Mouse (Mus musculus): Measurements from ENCODE around the gene Slc9a9. TPM values are rescaled to one million over a fixed set of nuclear protein-coding genes. Genes with fewer than 3 reads are reported as not detected.

The Slc9a9 gene
- polyA plus RNA-seq, 1 experiment from 2014 or later = 246 TPM

GRCm38 (mm10) chr9:94851550-94851949, 181.8 kb downstream of the Slc9a9 start:
- WGBS (ENCODE audit: missing documents) = 76% methylated on average over 3 of the region's 3 CpGs

GRCm38 (mm10) chr9:94856093-94856492, 186.4 kb downstream of the Slc9a9 start:
- 81% methylated on average over 3 of the region's 3 CpGs for WGBS (ENCODE audit: missing documents)
- H3K27ac ChIP-seq = no peak overlapping the region
- no peak overlapping the region for H3K4me3 ChIP-seq (ENCODE audit: inconsistent target)
- peaks cover 19% of the 10 kb centered on the region for H3K36me3 ChIP-seq (ENCODE audit: inconsistent target)
- H3K79me2 ChIP-seq (ENCODE audit: inconsistent target) = no peaks in the 10 kb centered on the region

More at GRCm38 (mm10) chr9:94851550-94851949, 181.8 kb downstream of the Slc9a9 start:
- Histone ChIP-seq H3K79me2 (ENCODE audit: inconsistent target) (no peaks in the 10 kb centered on the region), H3K4me3 (ENCODE audit: inconsistent target) (no peak overlapping the region), H3K27ac (no peak overlapping the region), H3K36me3 (ENCODE audit: inconsistent target) (peaks cover 9% of the 10 kb centered on the region; the same call in 1 of the 2 replicates)

- 89% methylated on average over 1 of the region's 1 CpGs for WGBS (ENCODE audit: missing documents)
- Histone ChIP-seq H3K27ac (no peak overlapping the region), H3K4me3 (ENCODE audit: inconsistent target) (no peak overlapping the region), H3K36me3 (ENCODE audit: inconsistent target) (no peaks in the 10 kb centered on the region), H3K79me2 (ENCODE audit: inconsistent target) (no peaks in the 10 kb centered on the region)
These were observed 198.8 kb downstream of the Slc9a9 start for GRCm38 (mm10) chr9:94868557-94868956.

- 85% methylated on average over 4 of the region's 4 CpGs for WGBS (ENCODE audit: missing documents)
These were observed 199.5 kb downstream of the Slc9a9 start for GRCm38 (mm10) chr9:94869023-94869799.

GRCm38 (mm10) chr9:94882517-94882916, 212.8 kb downstream of the Slc9a9 start:
- no peak overlapping the region for H3K27ac ChIP-seq
- H3K4me3 ChIP-seq (ENCODE audit: inconsistent target) = no peak overlapping the region
- WGBS (ENCODE audit: missing documents) = 89% methylated on average over 3 of the region's 3 CpGs
- H3K36me3 ChIP-seq (ENCODE audit: inconsistent target) = 0 out of 2 replicates have a peak, but pooled peaks cover under 1% of the 10 kb centered on the region
- H3K79me2 ChIP-seq (ENCODE audit: inconsistent target) = no peaks in the 10 kb centered on the region

More at GRCm38 (mm10) chr9:94869023-94869799, 199.5 kb downstream of the Slc9a9 start:
- Histone ChIP-seq H3K27ac (no peak overlapping the region), H3K79me2 (ENCODE audit: inconsistent target) (no peaks in the 10 kb centered on the region), H3K4me3 (ENCODE audit: inconsistent target) (no peak overlapping the region), H3K36me3 (ENCODE audit: inconsistent target) (no peaks in the 10 kb centered on the region)

GRCm38 (mm10) chr9:94883435-94883834, 213.7 kb downstream of the Slc9a9 start:
- WGBS (ENCODE audit: missing documents) = 87% methylated on average over 5 of the region's 5 CpGs
- H3K79me2 ChIP-seq (ENCODE audit: inconsistent target) = no peaks in the 10 kb centered on the region
- H3K4me3 ChIP-seq (ENCODE audit: inconsistent target) = no peak overlapping the region
- no peak overlapping the region for H3K27ac ChIP-seq
- H3K36me3 ChIP-seq (ENCODE audit: inconsistent target) = 0 out of 2 replicates have a peak, but pooled peaks cover 4% of the 10 kb centered on the region

GRCm38 (mm10) chr9:94885151-94885550, 215.4 kb downstream of the Slc9a9 start:
- Histone ChIP-seq H3K79me2 (ENCODE audit: inconsistent target) (no peaks in the 10 kb centered on the region), H3K27ac (no peak overlapping the region), H3K36me3 (ENCODE audit: inconsistent target) (peaks cover 4% of the 10 kb centered on the region; the same call in 1 of the 2 replicates), H3K4me3 (ENCODE audit: inconsistent target) (no peak overlapping the region)
- WGBS (ENCODE audit: missing documents) = 92% methylated on average over 1 of the region's 1 CpGs

GRCm38 (mm10) chr9:94889647-94890046, 219.9 kb downstream of the Slc9a9 start:
- Histone ChIP-seq H3K36me3 (ENCODE audit: inconsistent target) (peaks cover 9% of the 10 kb centered on the region; the same call in 1 of the 2 replicates), H3K79me2 (ENCODE audit: inconsistent target) (no peaks in the 10 kb centered on the region), H3K4me3 (ENCODE audit: inconsistent target) (no peak overlapping the region), H3K27ac (no peak overlapping the region)

- whole genome bisulfite sequencing (ENCODE audit: missing documents) = 24% methylated on average over 5 of the region's 5 CpGs
- no peaks in the 10 kb centered on the region for H3K36me3 ChIP-seq (ENCODE audit: inconsistent target)
- H3K27ac ChIP-seq = no peak overlapping the region
- H3K4me3 ChIP-seq (ENCODE audit: inconsistent target) = no peak overlapping the region
- no peaks in the 10 kb centered on the region for H3K79me2 ChIP-seq (ENCODE audit: inconsistent target)
These were observed 226.2 kb downstream of the Slc9a9 start for GRCm38 (mm10) chr9:94895882-94896281.

GRCm38 (mm10) chr9:94904180-94904579, 234.5 kb downstream of the Slc9a9 start:
- no peaks in the 10 kb centered on the region for H3K79me2 ChIP-seq (ENCODE audit: inconsistent target)
- H3K27ac ChIP-seq = no peak overlapping the region
- H3K4me3 ChIP-seq (ENCODE audit: inconsistent target) = no peak overlapping the region
- H3K36me3 ChIP-seq (ENCODE audit: inconsistent target) = no peaks in the 10 kb centered on the region

GRCm38 (mm10) chr9:94907020-94907610, 237.4 kb downstream of the Slc9a9 start:
- WGBS (ENCODE audit: missing documents) = 89% methylated on average over 4 of the region's 4 CpGs
- Histone ChIP-seq H3K79me2 (ENCODE audit: inconsistent target) (no peaks in the 10 kb centered on the region), H3K27ac (no peak overlapping the region), H3K36me3 (ENCODE audit: inconsistent target) (peaks cover 3% of the 10 kb centered on the region; the same call in 1 of the 2 replicates), H3K4me3 (ENCODE audit: inconsistent target) (no peak overlapping the region)

- WGBS (ENCODE audit: missing documents) = 97% methylated on average over 9 of the region's 9 CpGs
- Histone ChIP-seq H3K36me3 (ENCODE audit: inconsistent target) (peaks cover 9% of the 10 kb centered on the region; the same call in 1 of the 2 replicates), H3K27ac (no peak overlapping the region)
These were observed 242.4 kb downstream of the Slc9a9 start for GRCm38 (mm10) chr9:94912071-94912470.

GRCm38 (mm10) chr9:94922062-94922461, 252.4 kb downstream of the Slc9a9 start:
- Histone ChIP-seq H3K4me3 (ENCODE audit: inconsistent target) (no peak overlapping the region), H3K79me2 (ENCODE audit: inconsistent target) (no peaks in the 10 kb centered on the region), H3K36me3 (ENCODE audit: inconsistent target) (no peaks in the 10 kb centered on the region), H3K27ac (no peak overlapping the region)
- WGBS (ENCODE audit: missing documents) = 91% methylated on average over 5 of the region's 5 CpGs

More at GRCm38 (mm10) chr9:94912071-94912470, 242.4 kb downstream of the Slc9a9 start:
- Histone ChIP-seq H3K79me2 (ENCODE audit: inconsistent target) (no peaks in the 10 kb centered on the region), H3K4me3 (ENCODE audit: inconsistent target) (no peak overlapping the region)

GRCm38 (mm10) chr9:94925845-94926244, 256.1 kb downstream of the Slc9a9 start:
- Histone ChIP-seq H3K27ac (no peak overlapping the region), H3K36me3 (ENCODE audit: inconsistent target) (no peaks in the 10 kb centered on the region), H3K4me3 (ENCODE audit: inconsistent target) (no peak overlapping the region), H3K79me2 (ENCODE audit: inconsistent target) (no peaks in the 10 kb centered on the region)
- WGBS (ENCODE audit: missing documents) = 100% methylated on average over 2 of the region's 3 CpGs

- no peaks in the 10 kb centered on the region for H3K79me2 ChIP-seq (ENCODE audit: inconsistent target)
- H3K27ac ChIP-seq = no peak overlapping the region
- no peaks in the 10 kb centered on the region for H3K36me3 ChIP-seq (ENCODE audit: inconsistent target)
- no peak overlapping the region for H3K4me3 ChIP-seq (ENCODE audit: inconsistent target)
These were observed 257.4 kb downstream of the Slc9a9 start for GRCm38 (mm10) chr9:94927101-94927500.
